Mouse (Mus musculus) forebrain, embryonic 13.5 days (tissue): ENCODE results near the gene Arf3. TPM values are rescaled to one million over a fixed set of nuclear protein-coding genes. Genes with fewer than 3 reads are reported as not detected.

ENCODE experiments used
- ATAC-seq: fragments of 200-750 bp; cut with Nextera tagmentation; 2 replicates; pipeline ENCODE4 v1.8.0; 2017
- H3K27ac ChIP-seq: fragments of 300-500 bp; sonication (generic); 2 replicates; pipeline ENCODE4 v1.5.1; 2015; ENCODE audit warnings: inconsistent platforms, mild to moderate bottlenecking, moderate library complexity
- H3K27me3 ChIP-seq: fragments of 300-500 bp; sonication (generic); 2 replicates; pipeline ENCODE4 v1.6.1; 2015; ENCODE audit warnings: mild to moderate bottlenecking, inconsistent platforms
- H3K36me3 ChIP-seq: fragments of 300-500 bp; sonication (generic); 2 replicates; pipeline ENCODE4 v1.6.1; 2015; ENCODE audit warnings: mild to moderate bottlenecking, inconsistent platforms; ENCODE audit not compliant: poor library complexity, severe bottlenecking
- H3K4me1 ChIP-seq: fragments of 300-500 bp; sonication (generic); 2 replicates; pipeline ENCODE4 v1.6.1; 2015; ENCODE audit warnings: inconsistent platforms
- H3K4me2 ChIP-seq: fragments of 300-500 bp; sonication (generic); 2 replicates; pipeline ENCODE4 v1.6.1; 2015; ENCODE audit warnings: inconsistent platforms, mild to moderate bottlenecking, moderate library complexity
- H3K4me3 ChIP-seq: fragments of 300-500 bp; sonication (generic); 2 replicates; pipeline ENCODE4 v1.5.1; 2015; ENCODE audit warnings: mild to moderate bottlenecking, inconsistent platforms
- H3K9ac ChIP-seq: fragments of 300-500 bp; sonication (generic); 2 replicates; pipeline ENCODE4 v1.6.1; 2015; ENCODE audit warnings: mild to moderate bottlenecking, inconsistent platforms
- H3K9me3 ChIP-seq: fragments of 300-500 bp; sonication (generic); replicated peaks from 2 replicates; pipeline ENCODE4 v1.6.1; 2016; ENCODE audit warnings: inconsistent platforms
- WGBS: fragments of 180-500 bp; shearing (Covaris S2); methylation state at CpG from one replicate; pipeline ENCODE4 v1.1.7; 2015; 5-methylcytosine and 5-hydroxymethylcytosine counted together
- polyA plus RNA-seq: library from polyadenylated mRNA; unstranded; fragments of >200 nt; fragmentation: Nextera tagmentation; extraction: Ambion mirVana; gene quantifications from 2 replicates; pipeline ENCODE4 v1.2.1, GENCODE M21; 2015

Arf3 gene
- polyA plus RNA-seq, 1 experiment from 2014 or later = 49.2 TPM

DNA sequence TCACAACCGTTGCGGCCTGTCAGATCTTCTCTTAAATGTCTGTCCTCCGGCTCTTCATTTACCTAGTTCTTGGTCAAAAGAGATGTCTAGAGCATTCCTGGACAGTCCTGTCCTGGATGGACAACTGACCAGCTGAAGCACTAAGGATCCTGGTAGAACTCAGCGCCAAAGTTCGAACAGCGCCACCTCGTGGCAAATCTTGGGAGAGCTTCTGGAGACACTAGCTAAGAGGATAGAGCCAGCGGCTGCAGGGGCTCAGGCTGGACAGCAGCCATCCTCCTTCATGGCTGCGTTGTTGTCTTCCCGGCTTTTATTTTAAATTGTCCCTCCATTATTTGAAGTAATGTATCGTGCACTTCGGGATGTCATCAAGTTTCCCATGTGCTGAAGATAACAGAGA is 36.4 kb upstream of the Arf3 start:
- no peak overlapping the region for H3K27ac ChIP-seq
- H3K9me3 ChIP-seq = no peaks in the 10 kb centered on the region
- WGBS = 11% methylated on average over 12 of the region's 12 CpGs
- no peaks in the 10 kb centered on the region for H3K36me3 ChIP-seq
- no peak for ATAC-seq
- no peak overlapping the region for H3K4me2 ChIP-seq
- no peak overlapping the region for H3K4me3 ChIP-seq
- H3K27me3 ChIP-seq = peaks cover 97% of the 10 kb centered on the region
- H3K9ac ChIP-seq = no peak overlapping the region
- peaks cover 27% of the 10 kb centered on the region for H3K4me1 ChIP-seq

DNA sequence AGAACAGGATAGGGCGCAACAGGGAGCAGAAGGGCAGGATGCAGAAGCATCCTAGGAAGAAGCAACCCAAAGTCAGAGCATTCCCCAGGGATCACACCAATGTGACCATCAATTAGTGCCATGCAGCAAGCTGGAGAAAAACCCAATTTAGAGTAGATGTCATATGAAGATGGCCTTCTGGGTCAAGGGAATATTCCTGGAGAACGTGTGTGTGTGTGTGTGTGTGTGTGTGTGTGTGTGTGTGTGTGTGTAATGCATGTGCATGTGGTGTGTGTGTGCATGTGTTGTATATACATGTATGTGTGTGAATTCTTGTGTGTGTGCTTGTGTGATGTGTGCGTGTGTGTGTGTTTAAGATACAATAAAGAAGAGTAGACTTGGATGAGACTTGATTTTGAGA is 35.9 kb upstream of the Arf3 start:
- Histone ChIP-seq H3K4me2 (no peak overlapping the region), H3K4me1 (peaks cover 23% of the 10 kb centered on the region), H3K9me3 (no peaks in the 10 kb centered on the region), H3K4me3 (no peak overlapping the region), H3K36me3 (no peaks in the 10 kb centered on the region), H3K9ac (no peak overlapping the region), H3K27ac (no peak overlapping the region), H3K27me3 (peaks cover 97% of the 10 kb centered on the region)
- WGBS = 42% methylated on average over 3 of the region's 3 CpGs
- ATAC-seq = no peak

DNA sequence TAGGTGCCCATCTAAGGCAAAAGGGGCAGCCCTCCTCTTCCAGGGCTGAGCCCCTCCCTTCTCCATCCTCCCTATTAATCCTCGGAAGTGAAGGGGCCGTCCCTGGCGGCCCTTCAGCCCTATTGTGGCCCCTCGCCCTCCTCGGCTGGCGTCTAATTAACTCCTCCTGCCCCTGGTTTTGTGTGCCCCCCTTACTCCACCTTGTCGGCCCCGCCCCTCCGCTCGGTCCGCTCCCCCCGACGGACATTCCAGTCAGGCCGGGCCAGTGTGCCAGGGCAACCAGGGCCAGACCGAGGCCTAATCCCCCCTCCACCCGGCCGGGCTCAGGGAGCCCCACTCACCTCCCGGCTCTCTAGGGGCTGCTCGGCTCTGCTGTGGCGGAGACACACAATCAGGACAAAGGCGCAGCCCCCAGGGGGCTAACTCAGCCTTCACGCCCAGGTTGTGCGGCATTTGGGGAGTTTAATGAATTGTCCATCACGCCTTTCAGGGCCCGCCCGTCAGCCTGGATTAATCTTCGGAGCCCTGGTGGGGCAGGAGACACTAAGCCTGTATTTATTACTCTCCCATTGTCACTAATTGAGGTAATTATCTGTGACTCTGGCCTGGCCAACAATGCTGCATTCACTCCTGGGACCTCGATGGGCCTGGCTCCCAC is 35.0 kb upstream of the Arf3 start:
- Histone ChIP-seq H3K4me1 (peaks cover 27% of the 10 kb centered on the region), H3K36me3 (no peaks in the 10 kb centered on the region), H3K9ac (0 out of 2 replicates have a peak overlapping the region, but pooled peaks have one; percentile 7), H3K4me3 (0 out of 2 replicates have a peak overlapping the region, but pooled peaks have one; percentile 1), H3K27me3 (peaks cover 97% of the 10 kb centered on the region), H3K9me3 (no peaks in the 10 kb centered on the region), H3K27ac (no peak overlapping the region), H3K4me2 (peak overlapping the region; percentile 41)
- WGBS = under 1% methylated on average over 28 of the region's 28 CpGs
- peak; percentile 87 for ATAC-seq

DNA sequence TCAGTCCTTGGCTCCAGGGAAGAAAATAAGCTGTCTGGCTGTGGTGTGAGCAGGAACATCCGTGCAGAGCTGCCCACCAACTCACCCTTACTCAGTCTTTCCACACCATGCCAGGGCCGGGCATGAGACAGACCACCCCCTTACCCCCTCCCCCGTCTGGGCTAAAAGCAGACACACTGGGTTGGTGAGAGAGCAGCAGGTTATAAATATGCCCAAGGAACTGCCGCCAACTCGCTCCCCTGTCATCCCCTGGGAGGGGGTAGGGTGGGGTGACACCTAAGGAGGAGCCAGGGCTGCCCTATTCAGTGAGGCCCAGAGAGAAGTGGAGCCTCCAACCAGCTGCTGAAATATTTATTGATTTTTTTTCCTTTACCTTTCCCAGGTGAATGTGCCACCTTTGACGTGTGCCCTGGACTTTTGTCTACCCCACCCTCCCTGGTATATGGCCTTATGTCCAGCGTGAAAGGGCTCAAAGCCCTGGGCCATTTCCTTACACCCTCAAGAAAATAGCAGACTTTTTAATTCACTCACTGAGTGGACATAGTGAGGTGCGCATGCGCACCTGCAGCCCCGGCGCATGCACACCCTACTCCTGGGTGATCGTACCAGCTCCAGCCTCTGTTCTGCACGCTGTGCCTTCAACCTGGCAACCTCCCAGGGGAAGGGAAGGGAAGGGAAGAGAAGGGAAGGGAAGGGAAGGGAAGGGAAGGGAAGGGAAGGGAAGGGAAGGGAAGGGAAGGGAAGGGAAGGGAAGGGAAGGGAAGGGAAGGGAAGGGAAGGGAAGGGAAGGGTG is 34.0 kb upstream of the Arf3 start:
- Histone ChIP-seq H3K4me2 (no peak overlapping the region), H3K4me1 (peaks cover 34% of the 10 kb centered on the region), H3K9me3 (no peaks in the 10 kb centered on the region), H3K36me3 (no peaks in the 10 kb centered on the region), H3K4me3 (no peak overlapping the region), H3K27me3 (peaks cover 97% of the 10 kb centered on the region), H3K27ac (no peak overlapping the region), H3K9ac (no peak overlapping the region)
- WGBS = 2% methylated on average over 13 of the region's 13 CpGs
- peak; percentile 54; the same call in 1 of the 2 replicates for ATAC-seq

DNA sequence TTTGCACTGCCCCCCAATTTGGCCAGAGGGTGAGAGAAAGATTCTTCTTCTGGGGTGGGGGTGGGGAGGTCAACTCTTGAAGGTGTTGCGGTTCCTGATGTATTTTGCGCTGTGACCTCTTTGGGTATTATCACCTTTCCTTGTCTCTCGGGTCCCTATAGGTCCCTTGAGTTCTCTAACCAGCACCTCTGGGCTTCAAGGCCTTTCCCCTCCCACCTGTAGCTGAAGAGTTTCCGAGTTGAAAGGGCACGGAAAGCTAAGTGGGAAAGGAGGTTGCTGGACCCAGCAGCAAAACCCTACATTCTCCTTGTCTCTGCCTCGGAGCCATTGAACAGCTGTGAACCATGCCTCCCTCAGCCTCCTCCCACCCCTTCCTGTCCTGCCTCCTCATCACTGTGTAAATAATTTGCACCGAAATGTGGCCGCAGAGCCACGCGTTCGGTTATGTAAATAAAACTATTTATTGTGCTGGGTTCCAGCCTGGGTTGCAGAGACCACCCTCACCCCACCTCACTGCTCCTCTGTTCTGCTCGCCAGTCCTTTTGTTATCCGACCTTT is 30.2 kb upstream of the Arf3 start:
- H3K9me3 ChIP-seq = no peaks in the 10 kb centered on the region
- H3K4me2 ChIP-seq = peak overlapping the region; percentile 46; the same call in 1 of the 2 replicates
- H3K27me3 ChIP-seq = peaks cover 97% of the 10 kb centered on the region
- H3K4me3 ChIP-seq = peak overlapping the region; percentile 27; the same call in 1 of the 2 replicates
- no peak overlapping the region for H3K9ac ChIP-seq
- peaks cover 40% of the 10 kb centered on the region for H3K4me1 ChIP-seq
- no peak for ATAC-seq
- no peak overlapping the region for H3K27ac ChIP-seq
- WGBS = 3% methylated on average over 13 of the region's 13 CpGs
- H3K36me3 ChIP-seq = no peaks in the 10 kb centered on the region

DNA sequence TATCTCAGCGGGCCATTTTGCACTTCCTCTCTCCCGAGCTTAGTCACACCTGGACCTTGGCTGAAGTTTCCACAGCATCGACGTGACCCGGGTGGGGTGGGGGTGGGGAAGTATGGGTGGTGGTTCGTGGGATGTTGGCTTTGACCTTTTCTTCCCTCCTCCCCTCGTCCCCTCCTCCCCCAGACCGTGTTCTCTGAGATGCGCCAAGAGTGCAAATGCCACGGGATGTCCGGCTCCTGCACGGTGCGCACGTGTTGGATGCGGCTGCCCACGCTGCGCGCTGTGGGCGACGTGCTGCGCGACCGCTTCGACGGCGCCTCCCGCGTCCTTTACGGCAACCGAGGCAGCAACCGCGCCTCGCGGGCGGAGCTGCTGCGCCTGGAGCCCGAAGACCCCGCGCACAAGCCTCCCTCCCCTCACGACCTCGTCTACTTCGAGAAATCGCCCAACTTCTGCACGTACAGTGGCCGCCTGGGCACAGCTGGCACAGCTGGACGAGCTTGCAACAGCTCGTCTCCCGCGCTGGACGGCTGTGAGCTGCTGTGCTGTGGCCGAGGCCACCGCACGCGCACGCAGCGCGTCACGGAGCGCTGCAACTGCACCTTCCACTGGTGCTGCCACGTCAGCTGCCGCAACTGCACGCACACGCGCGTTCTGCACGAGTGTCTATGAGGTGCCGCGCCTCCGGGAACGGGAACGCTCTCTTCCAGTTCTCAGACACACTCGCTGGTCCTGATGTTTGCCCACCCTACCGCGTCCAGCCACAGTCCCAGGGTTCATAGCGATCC is 29.4 kb upstream of the Arf3 start:
- H3K4me3 ChIP-seq = peak overlapping the region; percentile 27
- under 1% methylated on average over 75 of the region's 75 CpGs for WGBS
- H3K27me3 ChIP-seq = peaks cover 98% of the 10 kb centered on the region
- ATAC-seq = peak; percentile 46; the same call in 1 of the 2 replicates
- H3K9ac ChIP-seq = no peak overlapping the region
- H3K27ac ChIP-seq = no peak overlapping the region
- H3K4me1 ChIP-seq = peaks cover 33% of the 10 kb centered on the region
- no peaks in the 10 kb centered on the region for H3K36me3 ChIP-seq
- no peaks in the 10 kb centered on the region for H3K9me3 ChIP-seq
- peak overlapping the region; percentile 46 for H3K4me2 ChIP-seq

DNA sequence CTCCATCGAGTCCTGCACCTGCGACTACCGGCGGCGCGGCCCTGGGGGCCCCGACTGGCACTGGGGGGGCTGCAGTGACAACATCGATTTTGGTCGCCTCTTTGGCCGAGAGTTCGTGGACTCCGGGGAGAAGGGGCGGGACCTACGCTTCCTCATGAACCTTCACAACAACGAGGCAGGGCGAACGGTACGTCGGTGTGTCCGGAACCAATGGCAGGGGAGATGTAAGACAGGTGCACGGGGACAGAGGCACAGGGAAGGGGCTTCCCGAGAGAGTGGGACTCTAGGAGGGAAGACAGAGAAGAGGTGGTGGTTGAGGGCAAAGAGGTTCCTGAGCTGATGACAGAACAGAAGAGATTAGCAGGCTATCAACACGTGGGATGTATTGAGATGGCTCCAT is 28.8 kb upstream of the Arf3 start:
- Histone ChIP-seq H3K4me1 (peaks cover 29% of the 10 kb centered on the region), H3K4me2 (no peak overlapping the region), H3K4me3 (peak overlapping the region; percentile 27), H3K36me3 (no peaks in the 10 kb centered on the region), H3K27ac (no peak overlapping the region), H3K27me3 (peaks cover 100% of the 10 kb centered on the region), H3K9me3 (no peaks in the 10 kb centered on the region), H3K9ac (no peak overlapping the region)
- under 1% methylated on average over 23 of the region's 23 CpGs for WGBS
- no peak for ATAC-seq

DNA sequence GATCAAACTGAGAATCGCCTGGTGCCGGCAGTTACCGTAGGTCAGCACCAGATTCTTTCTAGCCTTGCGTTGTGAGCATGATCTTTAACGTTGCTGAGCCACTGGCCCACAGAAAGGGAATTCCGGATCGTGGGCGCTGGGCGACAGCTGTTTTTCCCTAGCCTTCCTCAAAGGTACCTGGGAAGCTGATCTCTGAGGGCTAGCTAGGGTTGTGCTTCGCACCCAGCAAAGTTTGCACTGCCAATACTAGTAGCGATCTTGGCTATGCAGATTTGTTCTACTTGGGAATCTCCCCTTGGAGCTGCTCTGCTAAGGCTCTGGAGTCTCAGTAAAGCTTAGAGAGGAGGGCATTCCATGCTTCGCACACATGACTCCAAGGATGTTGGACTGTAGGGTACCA is 28.2 kb upstream of the Arf3 start:
- Histone ChIP-seq H3K4me2 (no peak overlapping the region), H3K9me3 (no peaks in the 10 kb centered on the region), H3K4me1 (peaks cover 23% of the 10 kb centered on the region), H3K4me3 (0 out of 2 replicates have a peak overlapping the region, but pooled peaks have one; percentile 2), H3K9ac (no peak overlapping the region), H3K27ac (no peak overlapping the region), H3K27me3 (peaks cover 100% of the 10 kb centered on the region), H3K36me3 (no peaks in the 10 kb centered on the region)
- ATAC-seq = no peak
- WGBS = 1% methylated on average over 12 of the region's 12 CpGs

DNA sequence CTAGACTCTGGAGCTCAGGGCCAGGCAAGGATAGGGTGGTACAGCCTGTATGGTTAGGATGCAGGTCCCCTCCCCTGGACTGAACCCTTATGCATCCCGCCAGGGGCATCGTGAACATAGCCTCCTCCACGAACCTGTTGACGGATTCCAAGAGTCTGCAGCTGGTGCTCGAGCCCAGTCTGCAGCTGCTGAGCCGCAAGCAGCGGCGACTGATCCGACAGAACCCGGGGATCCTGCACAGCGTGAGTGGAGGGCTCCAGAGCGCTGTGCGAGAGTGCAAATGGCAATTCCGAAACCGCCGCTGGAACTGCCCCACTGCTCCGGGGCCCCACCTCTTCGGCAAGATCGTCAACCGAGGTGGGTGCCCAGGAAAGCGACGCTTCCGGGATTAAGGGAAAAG is 27.7 kb upstream of the Arf3 start:
- Histone ChIP-seq H3K4me3 (0 out of 2 replicates have a peak overlapping the region, but pooled peaks have one; percentile 2), H3K27ac (no peak overlapping the region), H3K9ac (no peak overlapping the region), H3K4me2 (no peak overlapping the region), H3K27me3 (peaks cover 99% of the 10 kb centered on the region), H3K36me3 (no peaks in the 10 kb centered on the region), H3K4me1 (peaks cover 23% of the 10 kb centered on the region), H3K9me3 (0 out of 2 replicates have a peak, but pooled peaks cover 2% of the 10 kb centered on the region)
- ATAC-seq = no peak
- under 1% methylated on average over 23 of the region's 23 CpGs for WGBS

DNA sequence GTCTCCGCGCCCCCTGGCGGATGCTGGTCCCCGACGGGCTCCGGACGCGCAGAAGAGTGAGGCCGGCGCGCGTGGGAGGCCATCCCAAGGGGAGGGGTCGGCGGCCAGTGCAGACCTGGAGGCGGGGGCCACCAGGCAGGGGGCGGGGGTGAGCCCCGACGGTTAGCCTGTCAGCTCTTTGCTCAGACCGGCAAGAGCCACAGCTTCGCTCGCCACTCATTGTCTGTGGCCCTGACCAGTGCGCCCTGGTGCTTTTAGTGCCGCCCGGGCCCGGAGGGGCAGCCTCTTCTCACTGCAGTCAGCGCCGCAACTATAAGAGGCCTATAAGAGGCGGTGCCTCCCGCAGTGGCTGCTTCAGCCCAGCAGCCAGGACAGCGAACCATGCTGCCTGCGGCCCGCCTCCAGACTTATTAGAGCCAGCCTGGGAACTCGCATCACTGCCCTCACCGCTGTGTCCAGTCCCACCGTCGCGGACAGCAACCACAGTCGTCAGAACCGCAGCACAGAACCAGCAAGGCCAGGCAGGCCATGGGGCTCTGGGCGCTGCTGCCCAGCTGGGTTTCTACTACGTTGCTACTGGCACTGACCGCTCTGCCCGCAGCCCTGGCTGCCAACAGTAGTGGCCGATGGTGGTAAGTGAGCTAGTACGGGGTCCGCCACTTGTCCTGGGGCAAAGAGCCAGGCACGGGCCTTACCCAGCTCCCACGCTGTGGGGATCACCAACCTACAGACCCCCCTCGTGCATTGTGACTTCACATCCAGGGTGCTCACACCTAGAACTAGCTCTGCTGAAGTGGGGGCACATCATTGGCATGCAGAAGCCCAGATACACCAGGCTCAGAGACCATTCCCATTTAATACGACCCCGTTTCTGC is 26.9 kb upstream of the Arf3 start, which contains the start of gene Wnt1:
TSS of gene Wnt1 (plus strand) at position 197 of the 875 bp plus-strand sequence.
- 0 out of 2 replicates have a peak, but pooled peaks cover 4% of the 10 kb centered on the region for H3K9me3 ChIP-seq
- WGBS = under 1% methylated on average over 49 of the region's 51 CpGs
- no peak within 1 kb of the TSS; the same call in 1 of the 2 replicates for H3K4me2 ChIP-seq
- H3K4me3 ChIP-seq = no peak within 1 kb of the TSS; the same call in 1 of the 2 replicates
- no peak within 1 kb of the TSS for H3K27ac ChIP-seq
- no peak for ATAC-seq
- H3K9ac ChIP-seq = no peak within 1 kb of the TSS
- peaks cover 23% of the 10 kb centered on the region for H3K4me1 ChIP-seq
- no peaks in the 10 kb centered on the region for H3K36me3 ChIP-seq
- peaks cover 99% of the 10 kb centered on the region for H3K27me3 ChIP-seq
